Mouse (Mus musculus): ENCODE measurements around the gene Prss35. TPM values are rescaled to one million over a fixed set of nuclear protein-coding genes. Genes with fewer than 3 reads are reported as not detected.

Gene Prss35
- polyA plus RNA-seq, 1 experiment: not detected

DNA sequence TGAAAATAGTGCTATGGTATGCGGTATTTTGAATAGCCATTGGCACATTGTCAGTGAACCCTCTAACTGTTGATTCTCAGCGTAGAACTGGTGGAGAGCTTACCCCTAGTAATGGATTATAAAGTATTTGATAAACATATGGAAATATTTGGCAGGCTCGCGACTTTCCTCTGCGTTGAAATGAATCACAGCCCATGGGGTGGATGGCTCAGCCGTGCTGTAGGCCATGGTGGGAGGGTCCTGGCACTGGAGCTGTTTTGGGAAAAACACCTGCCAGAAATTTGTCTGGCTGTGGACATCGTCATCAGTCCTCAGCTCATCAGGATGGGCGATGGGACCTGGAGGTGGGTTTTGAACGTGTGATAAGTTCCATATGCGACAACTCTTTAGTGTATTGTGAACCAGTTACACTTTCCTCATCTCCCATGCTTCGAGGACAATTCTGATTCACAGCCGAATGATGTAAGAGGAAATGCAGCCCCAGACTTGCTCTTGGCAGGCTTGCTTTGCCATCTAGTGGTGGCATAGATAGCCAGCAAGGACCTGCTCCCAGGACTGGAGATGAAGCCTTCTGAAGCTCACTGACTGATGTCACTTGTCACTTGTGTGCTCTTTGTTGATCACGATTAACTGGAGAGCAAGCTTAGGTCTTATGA lies 2.6 kb downstream of the Prss35 start:
- TF ChIP-seq CTCF (IDR thresholded peaks at IDR 0.05; ENCODE audit: low read depth, low read length): peak; percentile 18; the same call in 1 of the 2 replicates
- no peak for TF ChIP-seq POLR2A (IDR thresholded peaks at IDR 0.05; ENCODE audit: borderline replicate concordance, low read depth, low read length)
- H3K4me3 ChIP-seq (ENCODE audit: insufficient read depth, low read length): no peak overlapping the region
- H3K27ac ChIP-seq (ENCODE audit: insufficient read depth, low read depth, low read length): no peak overlapping the region
- no peaks in the 10 kb centered on the region for H3K4me1 ChIP-seq (ENCODE audit: control insufficient read depth, insufficient read depth, low read length)

GRCm38 (mm10) chr9:86762477-86763376 lies 19.3 kb downstream of the Prss35 start:
- TF ChIP-seq CTCF (IDR thresholded peaks at IDR 0.05; ENCODE audit: low read depth, low read length) (no peak), POLR2A (IDR thresholded peaks at IDR 0.05; ENCODE audit: borderline replicate concordance, low read depth, low read length) (no peak)
- no peak overlapping the region for H3K27ac ChIP-seq (ENCODE audit: insufficient read depth, low read depth, low read length)
- H3K4me1 ChIP-seq (ENCODE audit: control insufficient read depth, insufficient read depth, low read length): no peaks in the 10 kb centered on the region
- H3K4me3 ChIP-seq (ENCODE audit: insufficient read depth, low read length): no peak overlapping the region

DNA sequence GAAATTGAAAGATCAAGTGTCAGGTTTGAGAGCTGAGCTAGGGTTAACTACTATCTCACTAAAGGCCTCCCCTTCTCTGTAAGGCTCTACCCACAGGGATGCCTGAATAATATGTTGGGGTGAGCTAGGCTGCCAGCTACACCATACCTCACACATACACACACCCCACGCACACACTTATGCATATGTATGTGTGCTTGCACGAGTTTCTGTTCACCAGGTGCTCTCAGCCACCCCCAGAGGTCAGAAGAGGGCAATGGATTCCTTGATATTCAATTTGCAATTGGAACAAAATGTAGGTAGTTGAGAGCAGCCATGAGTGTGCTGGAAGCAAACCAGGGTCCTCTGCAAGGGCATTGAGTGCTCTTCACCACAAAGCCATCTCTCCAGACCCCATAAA lies 20.6 kb downstream of the Prss35 start:
- H3K4me1 ChIP-seq (ENCODE audit: control insufficient read depth, insufficient read depth, low read length): no peaks in the 10 kb centered on the region
- no peak for TF ChIP-seq POLR2A (IDR thresholded peaks at IDR 0.05; ENCODE audit: borderline replicate concordance, low read depth, low read length)
- no peak for TF ChIP-seq CTCF (IDR thresholded peaks at IDR 0.05; ENCODE audit: low read depth, low read length)

DNA sequence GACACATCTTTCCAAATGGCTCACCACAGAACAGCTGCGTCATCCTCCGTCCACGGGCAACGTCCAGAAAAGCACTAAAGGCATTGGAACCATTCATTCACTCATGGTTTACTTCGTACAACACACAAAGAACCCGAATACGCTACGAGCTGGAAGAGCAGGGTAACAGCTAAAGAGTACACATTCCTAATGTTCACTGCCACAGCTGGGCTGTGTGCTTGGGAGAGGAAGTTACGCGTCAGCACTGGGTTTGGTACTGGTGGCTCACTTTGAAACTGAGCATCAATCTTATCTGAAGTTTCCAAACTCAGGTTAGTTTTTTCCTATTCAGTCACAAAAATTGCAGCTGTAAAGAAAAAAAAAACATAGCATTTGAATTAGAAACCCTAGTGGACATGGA lies 23.5 kb downstream of the Prss35 start:
- H3K4me3 ChIP-seq (ENCODE audit: insufficient read depth, low read length): no peak overlapping the region
- H3K4me1 ChIP-seq (ENCODE audit: control insufficient read depth, insufficient read depth, low read length): no peaks in the 10 kb centered on the region
- no peak overlapping the region for H3K27ac ChIP-seq (ENCODE audit: insufficient read depth, low read depth, low read length)
- TF ChIP-seq POLR2A (IDR thresholded peaks at IDR 0.05; ENCODE audit: borderline replicate concordance, low read depth, low read length) (no peak), CTCF (IDR thresholded peaks at IDR 0.05; ENCODE audit: low read depth, low read length) (no peak)

More for the DNA sequence above, 20.6 kb downstream of the Prss35 start:
- Histone ChIP-seq H3K27ac (ENCODE audit: insufficient read depth, low read depth, low read length) (no peak overlapping the region), H3K4me3 (ENCODE audit: insufficient read depth, low read length) (no peak overlapping the region)

GRCm38 (mm10) chr9:86772897-86773296 lies 29.4 kb downstream of the Prss35 start:
- TF ChIP-seq POLR2A (IDR thresholded peaks at IDR 0.05; ENCODE audit: borderline replicate concordance, low read depth, low read length): no peak
- H3K27ac ChIP-seq (ENCODE audit: insufficient read depth, low read depth, low read length): no peak overlapping the region
- H3K4me3 ChIP-seq (ENCODE audit: insufficient read depth, low read length): no peak overlapping the region
- no peaks in the 10 kb centered on the region for H3K4me1 ChIP-seq (ENCODE audit: control insufficient read depth, insufficient read depth, low read length)

- Histone ChIP-seq H3K4me3 (ENCODE audit: insufficient read depth, low read length) (no peak overlapping the region), H3K4me1 (ENCODE audit: control insufficient read depth, insufficient read depth, low read length) (no peaks in the 10 kb centered on the region), H3K27ac (ENCODE audit: insufficient read depth, low read depth, low read length) (no peak overlapping the region)
- TF ChIP-seq POLR2A (IDR thresholded peaks at IDR 0.05; ENCODE audit: borderline replicate concordance, low read depth, low read length) (no peak), CTCF (IDR thresholded peaks at IDR 0.05; ENCODE audit: low read depth, low read length) (no peak)
Observed at GRCm38 (mm10) chr9:86773996-86774395, 30.5 kb downstream of the Prss35 start.

GRCm38 (mm10) chr9:86775374-86775773 lies 31.9 kb downstream of the Prss35 start:
- Histone ChIP-seq H3K4me1 (ENCODE audit: control insufficient read depth, insufficient read depth, low read length) (no peaks in the 10 kb centered on the region), H3K4me3 (ENCODE audit: insufficient read depth, low read length) (no peak overlapping the region), H3K27ac (ENCODE audit: insufficient read depth, low read depth, low read length) (no peak overlapping the region)
- TF ChIP-seq CTCF (IDR thresholded peaks at IDR 0.05; ENCODE audit: low read depth, low read length) (no peak), POLR2A (IDR thresholded peaks at IDR 0.05; ENCODE audit: borderline replicate concordance, low read depth, low read length) (no peak)

GRCm38 (mm10) chr9:86777309-86777708 lies 33.9 kb downstream of the Prss35 start:
- H3K4me1 ChIP-seq (ENCODE audit: control insufficient read depth, insufficient read depth, low read length): no peaks in the 10 kb centered on the region
- H3K4me3 ChIP-seq (ENCODE audit: insufficient read depth, low read length): no peak overlapping the region
- H3K27ac ChIP-seq (ENCODE audit: insufficient read depth, low read depth, low read length): no peak overlapping the region
- TF ChIP-seq CTCF (IDR thresholded peaks at IDR 0.05; ENCODE audit: low read depth, low read length) (no peak), POLR2A (IDR thresholded peaks at IDR 0.05; ENCODE audit: borderline replicate concordance, low read depth, low read length) (no peak)

DNA sequence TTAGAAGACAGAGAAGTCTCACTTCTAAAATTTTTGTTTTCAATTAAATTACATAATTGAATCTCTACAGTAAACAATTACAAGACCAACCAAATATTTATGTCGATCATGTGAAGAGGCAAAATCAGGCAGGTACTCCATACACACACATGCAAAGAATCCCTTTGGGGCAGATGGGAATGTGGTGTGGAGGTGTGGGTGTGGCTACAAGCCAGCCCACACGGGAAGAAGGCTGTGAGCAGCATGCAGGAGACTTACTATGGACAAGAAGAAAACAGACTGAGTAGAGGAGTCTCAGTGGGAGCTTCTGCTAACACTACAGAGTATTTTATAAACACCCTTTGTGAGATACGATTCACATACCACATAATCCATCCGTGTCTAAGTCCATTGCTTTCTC lies 34.8 kb downstream of the Prss35 start:
- H3K4me1 ChIP-seq (ENCODE audit: control insufficient read depth, insufficient read depth, low read length): no peaks in the 10 kb centered on the region
- no peak overlapping the region for H3K27ac ChIP-seq (ENCODE audit: insufficient read depth, low read depth, low read length)
- TF ChIP-seq POLR2A (IDR thresholded peaks at IDR 0.05; ENCODE audit: borderline replicate concordance, low read depth, low read length): no peak
- no peak for TF ChIP-seq CTCF (IDR thresholded peaks at IDR 0.05; ENCODE audit: low read depth, low read length)
- H3K4me3 ChIP-seq (ENCODE audit: insufficient read depth, low read length): no peak overlapping the region

DNA sequence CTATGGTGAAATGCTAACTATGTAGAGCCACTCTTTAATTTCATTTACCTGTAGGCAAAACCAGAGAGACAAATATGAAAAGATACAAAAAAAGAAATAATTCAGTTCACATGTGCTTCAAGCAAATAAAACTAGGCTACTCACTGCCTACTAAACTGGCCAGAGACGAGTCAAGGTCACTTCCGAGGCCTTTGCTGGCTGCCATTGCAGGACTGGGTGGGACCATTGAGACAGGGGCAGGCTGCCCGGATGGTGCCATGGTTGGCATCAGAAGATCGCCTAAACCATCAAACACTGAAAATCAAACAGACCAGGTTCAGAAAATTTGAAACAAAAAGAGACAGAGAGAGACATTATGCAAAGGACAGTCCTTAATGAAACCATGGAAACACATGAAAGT lies 38.0 kb downstream of the Prss35 start:
- Histone ChIP-seq H3K4me3 (ENCODE audit: insufficient read depth, low read length) (no peak overlapping the region), H3K4me1 (ENCODE audit: control insufficient read depth, insufficient read depth, low read length) (no peaks in the 10 kb centered on the region), H3K27ac (ENCODE audit: insufficient read depth, low read depth, low read length) (no peak overlapping the region)
- TF ChIP-seq CTCF (IDR thresholded peaks at IDR 0.05; ENCODE audit: low read depth, low read length): no peak
- TF ChIP-seq POLR2A (IDR thresholded peaks at IDR 0.05; ENCODE audit: borderline replicate concordance, low read depth, low read length): no peak

All from bone marrow macrophage, adult 2 months (primary cell).